Mouse (Mus musculus) myocyte (in vitro differentiated cells): ENCODE measurements around the gene Tmem167.

Source experiments
- CEBPB ChIP-seq: IDR thresholded peaks from 2 replicates; pipeline ENCODE4 v1.6.1; 2011; ENCODE audit warnings: mild to moderate bottlenecking, moderate library complexity; ENCODE audit not compliant: poor library complexity, insufficient read depth, severe bottlenecking
- E2F4 ChIP-seq: IDR thresholded peaks from one replicate; pipeline ENCODE4 v1.6.1; 2011; ENCODE audit warnings: mild to moderate bottlenecking, control low read depth, moderate library complexity; ENCODE audit not compliant: insufficient read depth
- MAX ChIP-seq: IDR thresholded peaks from one replicate; pipeline ENCODE4 v1.6.1; 2011; ENCODE audit warnings: low read depth, mild to moderate bottlenecking, control low read depth
- MYOD1 ChIP-seq, 3 experiments: IDR thresholded peaks; one replicate each; pipeline ENCODE4 v1.6.1; 2011; ENCODE audit warnings: control low read depth in 2 of 3, low read depth in 2 of 3, mild to moderate bottlenecking in 2 of 3, moderate library complexity in 1 of 3; ENCODE audit not compliant: insufficient read length in 2 of 3, control insufficient read depth in 1 of 3
- MYOG ChIP-seq, 3 experiments: IDR thresholded peaks; one replicate each; pipeline ENCODE4 v1.6.1; 2011; ENCODE audit warnings: control low read depth in 2 of 3, low read depth in 2 of 3, mild to moderate bottlenecking in 2 of 3; ENCODE audit not compliant: insufficient read length in 2 of 3, control insufficient read depth in 1 of 3, insufficient read depth in 1 of 3
- POLR2A ChIP-seq: IDR thresholded peaks from one replicate; pipeline ENCODE4 v1.6.1; 2011; ENCODE audit warnings: low read depth, mild to moderate bottlenecking, control low read depth, moderate library complexity; ENCODE audit not compliant: insufficient read length
- SRF ChIP-seq: IDR thresholded peaks from one replicate; pipeline ENCODE4 v1.6.1; 2011; ENCODE audit warnings: low read depth; ENCODE audit not compliant: control insufficient read depth, insufficient read length
- TCF12 ChIP-seq: IDR thresholded peaks from one replicate; pipeline ENCODE4 v1.6.1; 2011; ENCODE audit warnings: mild to moderate bottlenecking, control low read depth; ENCODE audit not compliant: poor library complexity, insufficient read depth, severe bottlenecking
- USF1 ChIP-seq: IDR thresholded peaks from one replicate; pipeline ENCODE4 v1.6.1; 2011; ENCODE audit warnings: low read depth, mild to moderate bottlenecking, control low read depth, moderate library complexity

GRCm38 (mm10) chr13:90101514-90101913, 12.6 kb downstream of the Tmem167 start:
- TF ChIP-seq POLR2A, result no peak
- TF ChIP-seq TCF12, result no peak
- TF ChIP-seq MYOD1 (IDR thresholded peaks at IDR 0.05; ENCODE audit: control insufficient read depth in 1 of 3, insufficient read length in 2 of 3, low read depth in 2 of 3), result no peak
- TF ChIP-seq MAX, result no peak
- TF ChIP-seq MYOG (IDR thresholded peaks at IDR 0.05; ENCODE audit: control insufficient read depth in 1 of 3, insufficient read depth in 1 of 3, insufficient read length in 2 of 3, low read depth in 2 of 3), result no peak
- no peak for TF ChIP-seq CEBPB
- TF ChIP-seq USF1, result no peak
- no peak for TF ChIP-seq E2F4
- no peak for TF ChIP-seq SRF
